Mouse (Mus musculus) ES-E14 (cell line): ENCODE measurements around the gene Tmem160. TPM values are rescaled to one million over a fixed set of nuclear protein-coding genes. Genes with fewer than 3 reads are reported as not detected.

Source experiments
- DNase-seq: peaks from one replicate; pipeline ENCODE4 v3.0.0-alpha.2; 2013; ENCODE audit warnings: low read depth, low spot score
- H3K27ac ChIP-seq: 2 replicates; pipeline ENCODE4 v1.5.1; 2012; ENCODE audit warnings: low read depth, mild to moderate bottlenecking, low read length, moderate library complexity, mixed read lengths; ENCODE audit not compliant: poor library complexity, insufficient read depth, severe bottlenecking
- H3K36me3 ChIP-seq: 2 replicates; pipeline ENCODE4 v1.6.1; 2012; ENCODE audit warnings: mild to moderate bottlenecking, low read length, moderate library complexity, mixed read lengths; ENCODE audit not compliant: control insufficient read depth, poor library complexity, insufficient read depth, severe bottlenecking
- H3K4me1 ChIP-seq, 2 experiments: fragments of 150-350 bp in 1 of 2; sonication (generic) in 1 of 2; 2 replicates each; pipeline ENCODE4 v1.6.1; 2012; ENCODE audit warnings: low read length in 2 of 2, mild to moderate bottlenecking in 1 of 2, mixed read lengths in 1 of 2; ENCODE audit not compliant: control insufficient read depth in 2 of 2, insufficient read depth in 2 of 2, poor library complexity in 1 of 2
- H3K4me3 ChIP-seq, 2 experiments: fragments of 150-350 bp in 1 of 2; sonication (generic) in 1 of 2; 2 replicates each; pipeline ENCODE4 v1.5.1; 2012; ENCODE audit warnings: low read length in 2 of 2, low read depth in 1 of 2, mild to moderate bottlenecking in 1 of 2, mixed read lengths in 1 of 2; ENCODE audit not compliant: insufficient read depth in 1 of 2, poor library complexity in 1 of 2, severe bottlenecking in 1 of 2
- H3K9ac ChIP-seq: 2 replicates; pipeline ENCODE4 v1.6.1; 2012; ENCODE audit warnings: low read depth, mild to moderate bottlenecking, low read length, mixed read lengths; ENCODE audit not compliant: poor library complexity, insufficient read depth, severe bottlenecking
- H3K9me3 ChIP-seq: fragments of 150-350 bp; sonication (generic); 2 replicates; pipeline ENCODE4 v1.6.1; 2012; ENCODE audit warnings: low read depth, mild to moderate bottlenecking, low read length; ENCODE audit not compliant: control insufficient read depth, insufficient read depth
- CHD2 ChIP-seq: IDR thresholded peaks from 2 replicates; pipeline ENCODE4 v1.6.1; 2014; ENCODE audit warnings: mild to moderate bottlenecking, low read depth, low read length, inconsistent platforms
- HCFC1 ChIP-seq: IDR thresholded peaks from 2 replicates; pipeline ENCODE4 v1.6.1; 2012; ENCODE audit warnings: low read length, inconsistent platforms, borderline replicate concordance; ENCODE audit not compliant: insufficient read depth
- MAFK ChIP-seq: IDR thresholded peaks from 2 replicates; pipeline ENCODE4 v1.6.1; 2014; ENCODE audit warnings: mild to moderate bottlenecking, low read depth, low read length, inconsistent platforms; ENCODE audit not compliant: insufficient read depth
- ZC3H11A ChIP-seq: IDR thresholded peaks from 2 replicates; pipeline ENCODE4 v1.6.1; 2012; ENCODE audit warnings: low read depth, mild to moderate bottlenecking, inconsistent platforms, low read length, borderline replicate concordance
- ZNF384 ChIP-seq: IDR thresholded peaks from 2 replicates; pipeline ENCODE4 v1.6.1; 2012; ENCODE audit warnings: low read depth, low read length, inconsistent platforms
- in situ Hi-C, 2 experiments: fragments of 600-800 bp; cut with MboI; formaldehyde crosslinking; loops; one replicate each; pipeline ENCODE4 v1.15.1; 2025; ENCODE audit warnings: low sequenced_read_pairs in 2 of 2, inconsistent platforms in 1 of 2; ENCODE audit not compliant: unreplicated experiment in 2 of 2
- total RNA-seq: library from RNA; depleted of rRNA; stranded (reverse); fragments of 300-350 nt; gene quantifications from 2 replicates; pipeline ENCODE4 v1.2.3, GENCODE M21; 2012; rRNA removed

The Tmem160 gene
- total RNA-seq, 1 experiment: 82.7 TPM

DNA sequence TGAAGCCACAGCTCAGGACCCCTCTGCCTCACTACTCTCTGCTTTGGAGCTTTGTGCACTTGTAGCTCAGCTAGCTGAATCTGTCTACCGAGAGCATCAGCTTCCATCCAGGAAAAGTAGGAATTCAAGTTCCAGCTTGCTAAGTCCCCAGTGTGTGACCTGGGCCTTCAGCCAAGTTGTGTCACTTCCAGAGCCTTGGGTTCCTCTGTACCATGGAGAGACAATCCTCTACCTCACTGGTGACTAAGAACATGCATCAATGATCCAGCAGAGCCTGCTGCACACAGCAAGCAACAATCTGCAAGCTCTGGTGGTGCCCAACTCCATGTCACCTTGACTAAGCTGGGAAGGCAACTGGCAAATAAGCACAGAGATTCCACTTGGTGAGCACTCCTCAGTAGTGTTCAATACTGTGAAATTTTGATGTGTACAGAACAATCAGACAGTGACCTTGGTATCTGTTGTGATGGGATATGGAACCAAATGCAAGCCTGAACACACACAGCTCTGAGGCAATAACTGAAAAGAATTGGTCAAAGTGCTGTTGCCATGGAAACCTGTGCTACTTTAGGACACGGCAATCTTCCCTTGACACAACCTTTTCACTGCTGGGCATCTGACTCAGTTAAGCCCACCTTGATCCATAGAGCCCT lies 52.1 kb downstream of the Tmem160 start:
- in situ Hi-C loops: no loop called here
- no peak for TF ChIP-seq MAFK
- TF ChIP-seq HCFC1: no peak
- TF ChIP-seq ZNF384: no peak
- no peak for TF ChIP-seq ZC3H11A
- TF ChIP-seq CHD2: no peak
- no peak overlapping the region for H3K27ac ChIP-seq
- no peak overlapping the region for H3K9ac ChIP-seq
- no peak overlapping the region for H3K4me3 ChIP-seq
- no peak for DNase-seq
- peaks cover 20% of the 10 kb centered on the region for H3K36me3 ChIP-seq
- H3K4me1 ChIP-seq: no peaks in the 10 kb centered on the region
- no peaks in the 10 kb centered on the region for H3K9me3 ChIP-seq

Other genes with a start within 250 kb of the Tmem160 start
- 8.6 and 11.0 TPM in 2 replicates for gene Dhx34, start 230.7 kb upstream of the Tmem160 start, total RNA-seq
- 0.05 and 0.13 TPM in 2 replicates for gene C5ar2, start 208.6 kb upstream of the Tmem160 start, total RNA-seq
- not detected in 2 replicates for gene C5ar1, start 193.2 kb upstream of the Tmem160 start, total RNA-seq
- 2.1 TPM in 2 replicates for gene Inafm1, start 179.2 kb upstream of the Tmem160 start, total RNA-seq
- gene Ccdc9, start 166.0 kb upstream of the Tmem160 start, total RNA-seq: 53.9 and 70.3 TPM in 2 replicates
- 21.9 and 34.9 TPM in 2 replicates for gene Bbc3, start 144.4 kb upstream of the Tmem160 start, total RNA-seq
- gene Sae1, start 65.0 kb upstream of the Tmem160 start, total RNA-seq: 163 and 213 TPM in 2 replicates
- gene Zc3h4, start 51.9 kb upstream of the Tmem160 start, total RNA-seq: 43.7 and 43.9 TPM in 2 replicates
- 0.22 and 0.48 TPM in 2 replicates for gene Npas1, start 24.9 kb downstream of the Tmem160 start, total RNA-seq
- 43.0 and 46.6 TPM in 2 replicates for gene Arhgap35, start 162.2 kb downstream of the Tmem160 start, total RNA-seq
- not detected in 2 replicates for gene Ceacam15, start 222.9 kb downstream of the Tmem160 start, total RNA-seq